Mouse (Mus musculus) neural tube, embryonic 15.5 days (tissue): ENCODE data around the gene Senp8. TPM values are rescaled to one million over a fixed set of nuclear protein-coding genes. Genes with fewer than 3 reads are reported as not detected.
"Not testable (repeated sequence)": the region's sequence is repeated elsewhere in the genome, so short reads cannot be mapped to it uniquely, and the experiment has no call there.

Experiments used
- ATAC-seq: fragments of 200-750 bp; cut with Nextera tagmentation; 2 replicates; pipeline ENCODE4 v1.8.0; 2017; ENCODE audit warnings: mild to moderate bottlenecking, moderate TSS enrichment, moderate library complexity; ENCODE audit not compliant: low FRiP score
- H3K27ac ChIP-seq: fragments of 300-500 bp; sonication (generic); replicated peaks from 2 replicates; pipeline ENCODE4 v1.5.1; 2015; ENCODE audit warnings: mild to moderate bottlenecking, inconsistent platforms
- H3K27me3 ChIP-seq: fragments of 300-500 bp; sonication (generic); replicated peaks from 2 replicates; pipeline ENCODE4 v1.6.1; 2015; ENCODE audit warnings: inconsistent platforms
- H3K36me3 ChIP-seq: fragments of 300-500 bp; sonication (generic); 2 replicates; pipeline ENCODE4 v1.6.1; 2015; ENCODE audit warnings: inconsistent platforms
- H3K4me1 ChIP-seq: fragments of 300-500 bp; sonication (generic); 2 replicates; pipeline ENCODE4 v1.6.1; 2015; ENCODE audit warnings: inconsistent platforms
- H3K4me2 ChIP-seq: fragments of 300-500 bp; sonication (generic); 2 replicates; pipeline ENCODE4 v1.6.1; 2015; ENCODE audit warnings: inconsistent platforms, mild to moderate bottlenecking, moderate library complexity
- H3K4me3 ChIP-seq: fragments of 300-500 bp; sonication (generic); replicated peaks from 2 replicates; pipeline ENCODE4 v1.5.1; 2015; ENCODE audit warnings: mild to moderate bottlenecking, inconsistent platforms
- H3K9ac ChIP-seq: fragments of 300-500 bp; sonication (generic); replicated peaks from 2 replicates; pipeline ENCODE4 v1.6.1; 2015; ENCODE audit warnings: mild to moderate bottlenecking, inconsistent platforms
- H3K9me3 ChIP-seq: fragments of 300-500 bp; sonication (generic); replicated peaks from 2 replicates; pipeline ENCODE4 v1.6.1; 2016; ENCODE audit warnings: inconsistent platforms
- WGBS: fragments of 180-500 bp; shearing (Covaris S2); methylation state at CpG from one replicate; pipeline ENCODE4 v1.1.7; 2015; ENCODE audit warnings: mixed read lengths; 5-methylcytosine and 5-hydroxymethylcytosine counted together
- polyA plus RNA-seq: library from polyadenylated mRNA; unstranded; fragments of >200 nt; fragmentation: Nextera tagmentation; extraction: Ambion mirVana; gene quantifications from 2 replicates; pipeline ENCODE4 v1.2.1, GENCODE M21; 2015

Senp8 gene
- 8.4 and 11.3 TPM in 2 replicates for polyA plus RNA-seq

DNA sequence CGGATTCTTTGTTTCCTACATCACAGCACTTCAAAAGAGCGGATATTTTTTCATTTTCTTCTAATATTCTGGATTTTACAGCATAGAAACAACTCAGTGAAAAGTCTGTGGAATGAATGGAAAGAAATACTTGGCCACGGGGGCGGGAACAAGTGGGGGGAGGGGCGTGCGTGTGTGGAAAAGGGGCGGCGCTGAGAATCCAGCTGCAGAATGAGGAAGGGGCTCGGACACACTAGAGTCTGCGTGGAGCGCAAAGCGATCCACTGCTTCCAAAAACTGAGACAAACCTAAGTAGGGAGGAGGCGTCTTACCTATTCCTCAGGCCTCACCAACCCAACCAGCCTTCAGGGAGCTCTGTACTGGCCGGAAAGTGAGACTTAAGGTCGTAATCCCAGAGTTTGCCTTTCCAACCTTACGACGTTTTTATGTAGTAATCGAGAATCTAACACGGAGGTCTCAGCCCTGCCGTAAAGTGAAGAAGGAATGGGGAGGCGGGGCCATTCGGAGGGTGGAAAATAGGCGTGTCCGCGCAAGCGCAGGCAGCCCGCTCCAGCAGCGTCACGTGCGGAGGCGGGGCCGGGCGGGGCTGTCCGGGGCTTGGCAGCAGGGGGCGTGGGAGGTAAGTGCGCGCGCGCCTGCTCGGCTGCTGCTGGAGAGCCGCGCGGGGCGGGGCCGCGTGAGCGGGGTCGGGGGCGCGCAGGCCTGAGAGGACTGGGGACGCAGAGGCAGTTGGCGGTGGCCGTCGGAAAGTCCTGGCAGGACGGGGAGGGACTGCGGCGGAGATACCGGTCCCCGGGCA lies at the start of gene Senp8, which contains the start of gene Myo9a:
Gene Senp8 (minus strand): TSS at position 444 of the 799 bp plus-strand sequence.
Gene Myo9a (plus strand): TSS at position 630 of the 799 bp plus-strand sequence.
- Histone ChIP-seq H3K9ac (peak within 1 kb of the TSS; percentile 81), H3K36me3 (no peaks in the 10 kb centered on the region), H3K27ac (peak within 1 kb of the TSS; percentile 95), H3K4me1 (peaks cover 10% of the 10 kb centered on the region), H3K27me3 (no peaks in the 10 kb centered on the region), H3K9me3 (no peaks in the 10 kb centered on the region), H3K4me3 (peak within 1 kb of the TSS; percentile 96), H3K4me2 (peak within 1 kb of the TSS; percentile 74)
- ATAC-seq, result peak; percentile 95
- under 1% methylated on average over 59 of the region's 59 CpGs for whole genome bisulfite sequencing

DNA sequence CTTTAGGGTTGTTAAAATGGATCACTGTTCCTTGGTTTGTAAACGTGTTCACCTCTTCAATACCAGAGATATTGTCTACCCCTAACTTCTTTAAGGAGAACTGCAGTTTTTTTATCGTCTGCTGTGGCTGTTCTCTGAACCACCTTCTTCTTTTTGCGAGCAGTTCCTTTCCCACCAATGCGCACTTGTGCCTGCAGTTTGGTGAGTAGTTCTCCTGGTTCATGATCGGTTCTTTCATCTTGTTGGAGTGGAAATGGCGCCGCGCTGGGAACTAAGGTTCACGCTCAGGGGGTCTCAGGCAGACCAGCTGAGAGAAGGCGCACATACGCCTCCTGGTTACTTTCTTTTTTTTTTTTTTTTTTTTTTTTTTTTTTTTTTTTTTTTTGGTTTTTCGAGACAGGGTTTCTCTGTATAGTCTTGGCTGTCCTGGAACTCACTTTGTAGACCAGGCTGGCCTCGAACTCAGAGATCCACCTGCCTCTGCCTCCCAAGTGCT lies 16.5 kb upstream of the Senp8 start:
- ATAC-seq, H3K9ac ChIP-seq, H3K4me3 ChIP-seq, H3K27me3 ChIP-seq, H3K4me1 ChIP-seq, H3K36me3 ChIP-seq, H3K4me2 ChIP-seq, H3K9me3 ChIP-seq, H3K27ac ChIP-seq: not testable (repeated sequence)
- WGBS, result 92% methylated on average over 12 of the region's 13 CpGs

DNA sequence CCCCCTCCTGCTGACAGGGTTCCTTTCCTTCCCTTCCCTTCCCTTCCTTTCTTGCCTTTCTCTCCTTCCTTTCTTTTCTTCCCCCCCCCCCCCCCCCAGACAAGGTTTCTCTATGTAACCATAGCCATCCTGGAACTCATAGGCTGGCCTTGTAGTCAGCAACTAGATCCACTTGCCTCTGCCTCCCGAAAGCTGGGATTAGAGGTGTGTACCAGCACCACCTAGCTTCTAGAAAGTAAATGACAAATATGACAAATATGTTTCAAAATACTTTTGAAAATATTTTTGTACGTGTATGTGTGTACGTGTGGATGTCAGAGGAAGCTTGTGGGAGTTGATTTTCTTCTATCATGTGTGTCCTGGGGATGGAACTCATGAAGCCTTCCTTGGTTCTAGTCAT lies 10.0 kb upstream of the Senp8 start:
- H3K4me1 ChIP-seq, result no peaks in the 10 kb centered on the region
- no peak overlapping the region for H3K9ac ChIP-seq
- no peak for ATAC-seq
- no peak overlapping the region for H3K27ac ChIP-seq
- WGBS, result 83% methylated on average over 3 of the region's 3 CpGs
- H3K4me2 ChIP-seq, result no peak overlapping the region
- H3K27me3 ChIP-seq, result no peaks in the 10 kb centered on the region
- no peaks in the 10 kb centered on the region for H3K36me3 ChIP-seq
- no peaks in the 10 kb centered on the region for H3K9me3 ChIP-seq
- H3K4me3 ChIP-seq, result no peak overlapping the region

DNA sequence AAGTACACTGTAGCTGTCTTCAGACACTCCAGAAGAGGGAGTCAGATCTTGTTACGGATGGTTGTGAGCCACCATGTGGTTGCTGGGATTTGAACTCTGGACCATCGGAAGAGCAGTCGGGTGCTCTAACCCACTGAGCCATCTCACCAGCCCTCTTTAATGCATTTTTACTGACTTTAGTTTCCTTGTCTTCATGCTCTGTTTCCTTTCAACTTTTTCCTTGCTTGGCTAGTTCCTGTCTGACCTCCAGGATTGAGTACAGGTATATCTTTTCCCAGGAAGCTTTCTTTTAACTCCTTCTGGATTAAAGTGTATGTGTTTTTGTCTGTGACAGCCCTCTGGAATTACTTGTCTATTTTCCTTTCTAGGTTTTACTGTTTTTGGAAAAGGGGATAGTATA lies 6.5 kb upstream of the Senp8 start:
- H3K4me3 ChIP-seq, H3K27ac ChIP-seq, H3K9me3 ChIP-seq, H3K4me1 ChIP-seq, H3K36me3 ChIP-seq, H3K4me2 ChIP-seq, H3K9ac ChIP-seq, ATAC-seq, H3K27me3 ChIP-seq: not testable (repeated sequence)
- WGBS, result 91% methylated on average over 3 of the region's 3 CpGs

DNA sequence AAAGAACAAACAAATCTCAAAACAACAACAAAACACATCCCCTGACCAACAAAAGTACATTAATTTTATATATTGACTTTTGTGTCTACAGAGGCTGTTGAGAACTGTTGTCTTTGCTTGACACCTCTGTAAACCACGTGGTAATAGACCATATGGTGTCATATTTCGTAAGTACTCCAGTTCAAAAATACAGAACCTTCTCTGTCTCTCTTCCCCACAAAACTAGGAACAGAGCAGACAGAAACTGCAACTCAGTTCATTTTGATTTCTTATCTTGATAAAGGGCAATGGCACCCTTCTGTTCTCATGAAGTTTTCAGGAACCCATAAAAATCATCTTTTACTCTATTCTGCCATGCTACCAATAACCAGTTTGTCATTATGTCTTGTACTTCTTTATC lies 4.7 kb upstream of the Senp8 start:
- Histone ChIP-seq H3K27me3 (no peaks in the 10 kb centered on the region), H3K4me1 (peaks cover 4% of the 10 kb centered on the region), H3K9me3 (no peaks in the 10 kb centered on the region), H3K4me3 (no peak overlapping the region), H3K36me3 (no peaks in the 10 kb centered on the region), H3K9ac (no peak overlapping the region), H3K27ac (no peak overlapping the region), H3K4me2 (no peak overlapping the region)
- 69% methylated on average over 2 of the region's 2 CpGs for WGBS
- no peak for ATAC-seq

DNA sequence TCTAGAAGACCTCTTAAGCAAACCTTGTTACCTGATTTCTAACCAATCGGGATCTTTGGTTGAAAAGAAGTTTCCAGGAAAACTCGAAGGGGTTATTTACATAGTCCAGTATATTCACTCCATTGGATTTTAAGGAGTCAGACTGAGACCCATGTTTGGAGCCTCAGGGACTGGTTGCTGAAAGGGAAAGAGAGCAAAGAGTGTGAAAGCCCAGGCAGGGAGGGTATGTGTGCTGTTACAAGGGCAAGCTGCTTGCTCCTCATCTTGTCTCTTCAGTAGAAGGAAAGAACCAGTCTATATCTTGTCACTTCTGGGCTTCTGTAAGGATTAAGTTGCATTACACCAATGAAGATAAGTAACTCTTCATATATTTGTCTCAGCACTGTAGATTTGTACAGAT lies 1.5 kb upstream of the Senp8 start:
- Histone ChIP-seq H3K4me1 (peaks cover 10% of the 10 kb centered on the region), H3K4me3 (peak overlapping the region; percentile 96), H3K4me2 (peak overlapping the region; percentile 68), H3K36me3 (no peaks in the 10 kb centered on the region), H3K9me3 (no peaks in the 10 kb centered on the region), H3K27ac (peak overlapping the region; percentile 95), H3K27me3 (no peaks in the 10 kb centered on the region), H3K9ac (peak overlapping the region; percentile 81)
- 5% methylated on average over 2 of the region's 2 CpGs for WGBS
- ATAC-seq, result no peak

DNA sequence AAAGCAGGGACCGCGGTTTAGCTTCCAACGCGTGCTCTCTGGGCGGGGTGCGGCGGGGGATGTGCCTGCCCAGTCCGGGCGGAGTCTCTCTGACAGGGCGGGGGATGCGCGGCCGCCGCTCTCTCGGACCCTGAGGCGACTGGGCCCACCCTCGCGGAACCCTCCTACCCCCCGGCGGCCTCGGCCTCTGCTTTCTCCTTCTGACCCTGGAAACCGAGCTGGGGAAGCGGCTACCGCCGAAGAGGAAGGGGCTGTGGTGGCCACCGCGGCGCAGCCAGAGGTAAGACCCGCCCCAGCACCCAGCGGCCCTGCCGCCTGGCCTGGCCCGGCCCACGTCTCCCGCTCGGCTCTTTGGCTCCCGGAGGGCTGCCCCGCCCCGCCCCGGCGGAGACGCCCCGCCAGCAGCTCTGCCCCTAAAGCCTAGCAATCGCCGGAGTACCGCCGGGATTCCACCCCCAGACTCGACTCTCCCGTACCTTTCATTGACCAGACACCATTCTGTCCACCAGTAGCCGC lies 614 bp upstream of the Senp8 start:
- peak overlapping the region; percentile 68 for H3K4me2 ChIP-seq
- ATAC-seq, result peak; percentile 92
- H3K9me3 ChIP-seq, result no peaks in the 10 kb centered on the region
- whole genome bisulfite sequencing, result 0% methylated on average over 33 of the region's 49 CpGs
- peak overlapping the region; percentile 95 for H3K27ac ChIP-seq
- peak overlapping the region; percentile 96 for H3K4me3 ChIP-seq
- peak overlapping the region; percentile 81 for H3K9ac ChIP-seq
- no peaks in the 10 kb centered on the region for H3K36me3 ChIP-seq
- H3K27me3 ChIP-seq, result no peaks in the 10 kb centered on the region
- peaks cover 10% of the 10 kb centered on the region for H3K4me1 ChIP-seq

DNA sequence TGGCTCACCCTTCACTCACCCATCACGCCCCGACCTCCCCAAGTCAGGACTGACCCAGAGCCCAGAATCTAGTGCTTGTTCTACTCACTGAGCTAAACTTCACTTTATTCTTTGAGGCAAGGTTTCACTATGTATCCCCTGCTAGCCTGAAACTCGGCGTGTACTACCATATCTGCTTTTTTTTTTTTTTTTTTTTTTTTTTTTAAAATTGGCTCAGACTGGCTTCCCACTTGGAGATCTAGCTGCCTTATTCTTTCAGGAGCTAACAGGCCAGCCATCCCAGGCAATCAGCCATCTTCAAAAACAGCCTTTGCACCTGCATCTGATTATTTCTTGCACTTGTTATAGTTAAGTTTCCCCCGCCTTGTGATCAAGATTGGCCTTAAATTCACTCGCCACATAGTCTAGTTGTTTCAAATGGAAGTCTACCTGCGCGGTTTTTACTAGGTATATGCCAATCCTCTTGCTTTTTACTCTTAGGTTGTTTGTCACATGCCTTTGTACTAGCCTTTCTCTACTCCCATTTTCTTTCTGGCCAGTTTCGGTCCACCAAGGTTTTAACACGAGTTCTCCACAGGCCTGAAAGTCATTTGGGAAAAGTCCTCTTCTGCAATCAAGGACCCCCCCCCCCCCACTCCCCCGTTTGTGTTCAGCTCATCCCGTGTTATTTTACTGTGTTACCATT lies 787 bp downstream of the Senp8 start:
- no peak for ATAC-seq

DNA sequence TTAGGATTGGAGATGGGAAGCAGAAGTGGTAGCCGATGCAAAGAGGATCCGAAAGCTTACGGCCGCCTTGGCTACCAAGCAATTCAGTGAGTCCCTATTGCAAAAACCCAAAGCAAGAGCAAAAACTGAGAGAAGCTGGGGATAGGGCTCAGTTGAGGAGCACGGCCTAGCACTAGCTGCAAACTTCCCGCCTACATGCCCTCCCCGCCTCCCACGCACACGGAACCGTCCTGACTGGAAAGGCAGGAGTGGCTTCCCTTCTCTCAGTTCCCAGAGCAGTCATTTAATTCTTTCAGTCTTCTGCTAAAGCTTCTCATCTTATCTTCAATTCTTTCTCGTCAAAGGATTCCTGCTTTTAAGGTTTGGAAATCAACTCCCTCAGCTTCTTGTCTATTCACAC lies 1.5 kb downstream of the Senp8 start:
- no peak overlapping the region; the same call in 1 of the 2 replicates for H3K27ac ChIP-seq
- H3K36me3 ChIP-seq, result no peaks in the 10 kb centered on the region
- no peak overlapping the region for H3K9ac ChIP-seq
- peaks cover 10% of the 10 kb centered on the region for H3K4me1 ChIP-seq
- WGBS, result 93% methylated on average over 11 of the region's 11 CpGs
- ATAC-seq, result no peak
- peak overlapping the region; percentile 74; the same call in 1 of the 2 replicates for H3K4me2 ChIP-seq
- H3K4me3 ChIP-seq, result no peak overlapping the region
- H3K9me3 ChIP-seq, result no peaks in the 10 kb centered on the region
- no peaks in the 10 kb centered on the region for H3K27me3 ChIP-seq

More for the DNA sequence above, 787 bp downstream of the Senp8 start:
- Histone ChIP-seq H3K27ac (peak overlapping the region; percentile 92), H3K36me3 (no peaks in the 10 kb centered on the region), H3K9ac (peak overlapping the region; percentile 75), H3K4me2 (peak overlapping the region; percentile 74), H3K4me1 (peaks cover 10% of the 10 kb centered on the region), H3K9me3 (no peaks in the 10 kb centered on the region), H3K27me3 (no peaks in the 10 kb centered on the region), H3K4me3 (peak overlapping the region; percentile 96)
- WGBS, result 35% methylated on average over 12 of the region's 12 CpGs

DNA sequence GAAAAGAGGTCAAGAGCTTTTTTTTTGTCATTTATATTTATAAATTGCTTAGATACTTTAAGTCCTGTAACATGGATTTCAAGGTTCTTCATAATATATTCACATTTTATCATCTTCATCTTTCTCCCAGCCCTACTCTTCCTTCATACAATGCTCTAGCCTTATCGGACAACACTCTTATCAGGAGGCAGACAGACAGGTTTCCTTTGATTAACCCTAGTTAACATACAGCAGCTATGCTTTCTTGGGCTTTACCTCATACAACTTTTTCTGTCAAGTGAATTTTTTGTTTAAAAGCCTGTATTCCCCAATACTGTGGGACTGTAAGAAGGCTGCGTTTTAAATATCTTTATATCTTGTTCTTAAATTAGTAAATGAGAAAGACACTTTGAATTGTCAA lies 2.1 kb downstream of the Senp8 start:
- no peak overlapping the region for H3K4me3 ChIP-seq
- H3K36me3 ChIP-seq, result no peaks in the 10 kb centered on the region
- H3K27ac ChIP-seq, result no peak overlapping the region
- H3K9me3 ChIP-seq, result no peaks in the 10 kb centered on the region
- H3K4me1 ChIP-seq, result peaks cover 10% of the 10 kb centered on the region
- WGBS, result 96% methylated on average over 2 of the region's 2 CpGs
- H3K9ac ChIP-seq, result no peak overlapping the region
- H3K4me2 ChIP-seq, result no peak overlapping the region
- no peaks in the 10 kb centered on the region for H3K27me3 ChIP-seq
- ATAC-seq, result no peak

DNA sequence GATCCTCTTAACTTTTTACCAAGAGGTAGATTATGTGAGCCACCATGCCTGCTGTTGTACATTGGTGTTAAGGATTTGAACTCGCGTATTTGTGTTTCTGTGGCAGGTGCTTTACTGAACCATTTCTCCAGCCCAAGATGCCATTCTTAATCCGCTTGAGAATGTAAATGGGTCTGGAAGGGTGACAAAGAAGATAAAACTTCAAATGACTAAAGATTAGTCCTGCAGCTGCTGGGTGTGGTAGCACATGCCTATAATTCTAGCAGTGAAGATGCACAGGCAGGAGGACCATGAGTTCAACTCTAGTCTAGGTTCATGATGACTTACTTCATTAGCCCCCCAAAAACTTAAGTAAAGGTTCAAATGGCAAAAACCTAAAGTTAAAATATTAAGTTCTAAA lies 6.6 kb downstream of the Senp8 start:
- ATAC-seq, result no peak
- Histone ChIP-seq H3K27ac (no peak overlapping the region), H3K36me3 (no peaks in the 10 kb centered on the region), H3K9me3 (no peaks in the 10 kb centered on the region), H3K4me2 (no peak overlapping the region), H3K27me3 (no peaks in the 10 kb centered on the region), H3K4me3 (no peak overlapping the region), H3K4me1 (no peaks in the 10 kb centered on the region), H3K9ac (no peak overlapping the region)
- 94% methylated on average over 3 of the region's 3 CpGs for WGBS
